Mouse (Mus musculus): ENCODE measurements around the gene Sphk2.

Gene Sphk2

GRCm38 (mm10) chr7:45723781-45724180, 6.0 kb upstream of the Sphk2 start:
- no peak for DNase-seq (ENCODE audit: low spot score in 2 of 2)

GRCm38 (mm10) chr7:45723301-45723700, 5.5 kb upstream of the Sphk2 start:
- no peak for DNase-seq (ENCODE audit: low spot score in 2 of 2)

GRCm38 (mm10) chr7:45722348-45722713, 4.5 kb upstream of the Sphk2 start:
- DNase-seq (ENCODE audit: low spot score in 2 of 2): no peak

GRCm38 (mm10) chr7:45721642-45722347, 4.0 kb upstream of the Sphk2 start:
- DNase-seq (ENCODE audit: low spot score in 2 of 2): no peak

- no peak for DNase-seq (ENCODE audit: low spot score in 2 of 2)
These were observed 3.4 kb upstream of the Sphk2 start for GRCm38 (mm10) chr7:45721234-45721571.

GRCm38 (mm10) chr7:45720413-45721233, 2.8 kb upstream of the Sphk2 start, which contains the start of gene Fam83e:
Gene Fam83e (plus strand): TSS chr7:45721212.
- no peak for DNase-seq (ENCODE audit: low spot score in 2 of 2)

GRCm38 (mm10) chr7:45719738-45720412, 2.1 kb upstream of the Sphk2 start:
- DNase-seq (ENCODE audit: low spot score in 2 of 2): no peak

GRCm38 (mm10) chr7:45719180-45719579, 1.4 kb upstream of the Sphk2 start:
- DNase-seq (ENCODE audit: low spot score in 2 of 2): no peak

- no peak for DNase-seq (ENCODE audit: low spot score in 2 of 2)
These were observed 529 bp upstream of the Sphk2 start for GRCm38 (mm10) chr7:45718331-45718730.

- no peak for DNase-seq (ENCODE audit: low spot score in 2 of 2)
These were observed 567 bp downstream of the Sphk2 start for GRCm38 (mm10) chr7:45716952-45717917.

GRCm38 (mm10) chr7:45716460-45716857, 1.3 kb downstream of the Sphk2 start:
- DNase-seq (ENCODE audit: low spot score in 2 of 2): no peak

- peak; percentile 62 to 64 for DNase-seq (ENCODE audit: low spot score in 2 of 2)
These were observed 1.9 kb downstream of the Sphk2 start for GRCm38 (mm10) chr7:45715741-45716459.

- DNase-seq (ENCODE audit: low spot score in 2 of 2): peak; percentile 99
These were observed 2.6 kb downstream of the Sphk2 start, which contains the start of gene Rpl18 for GRCm38 (mm10) chr7:45715090-45715708. Gene Rpl18 (plus strand): TSS chr7:45715457.

- DNase-seq (ENCODE audit: low spot score in 2 of 2): peak in 1 of 2 experiments; percentile 28
These were observed 3.1 kb downstream of the Sphk2 start for GRCm38 (mm10) chr7:45714630-45715089.

- no peak for DNase-seq (ENCODE audit: low spot score in 2 of 2)
These were observed 3.8 kb downstream of the Sphk2 start for GRCm38 (mm10) chr7:45713881-45714520.

GRCm38 (mm10) chr7:45713396-45713795, 4.4 kb downstream of the Sphk2 start:
- DNase-seq (ENCODE audit: low spot score in 2 of 2): peak in 1 of 2 experiments; percentile 53

- peak in 1 of 2 experiments; percentile 58 for DNase-seq (ENCODE audit: low spot score in 2 of 2)
These were observed 5.6 kb downstream of the Sphk2 start for GRCm38 (mm10) chr7:45712022-45712757.

- DNase-seq (ENCODE audit: low spot score in 2 of 2): peak in 1 of 2 experiments; percentile 62
These were observed 6.3 kb downstream of the Sphk2 start for GRCm38 (mm10) chr7:45711316-45712021.
